Mouse (Mus musculus): ENCODE data around the gene Gm49368.

Gm49368 gene

DNA sequence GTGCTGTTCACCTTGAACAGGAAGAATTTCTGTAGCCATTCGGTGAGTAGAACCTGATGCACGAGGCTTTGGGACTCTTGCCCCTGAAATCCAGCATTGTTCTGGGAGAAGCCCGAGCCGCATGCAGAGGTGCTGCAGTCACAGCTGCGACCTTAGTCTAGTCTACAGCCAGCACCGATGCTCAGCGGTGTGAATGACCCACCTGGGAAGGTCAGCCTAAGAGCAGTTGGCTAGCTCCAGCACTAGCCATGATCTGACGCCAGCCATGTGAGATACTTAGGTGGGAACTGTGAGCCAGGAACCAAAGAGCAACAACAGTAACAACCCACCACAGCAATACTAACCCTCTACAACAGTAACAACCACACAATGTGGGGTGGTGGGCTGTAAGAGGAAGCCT lies 4.6 kb upstream of the Gm49368 start:
- DNase-seq (ENCODE audit: low spot score), result no peak

GRCm38 (mm10) chr7:128058576-128058975 lies 3.9 kb upstream of the Gm49368 start:
- no peak for DNase-seq (ENCODE audit: low spot score)

DNA sequence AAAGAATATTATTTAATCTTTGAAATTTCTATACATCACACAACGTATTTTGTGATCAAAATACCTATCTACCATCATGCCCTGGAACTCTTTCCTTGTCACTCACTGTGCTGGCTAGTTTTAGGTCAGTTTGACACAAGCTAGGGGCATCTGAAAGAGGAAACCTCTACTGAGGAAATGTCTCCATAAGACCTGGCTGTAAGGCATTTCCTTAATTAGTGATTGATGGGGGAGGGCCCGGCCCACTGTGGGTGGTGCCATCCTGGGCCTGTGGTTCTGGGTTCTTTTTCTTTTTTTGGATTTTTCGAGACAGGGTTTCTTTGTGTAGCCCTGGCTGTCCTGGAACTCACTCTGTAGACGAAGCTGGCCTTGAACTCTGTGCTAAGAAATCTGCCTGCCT lies 3.4 kb upstream of the Gm49368 start:
- DNase-seq (ENCODE audit: low spot score), result no peak

GRCm38 (mm10) chr7:128063211-128063781 lies 813 bp downstream of the Gm49368 start:
- DNase-seq (ENCODE audit: low spot score), result no peak

GRCm38 (mm10) chr7:128065547-128065946 lies 3.1 kb downstream of the Gm49368 start:
- DNase-seq (ENCODE audit: low spot score), result no peak

DNA sequence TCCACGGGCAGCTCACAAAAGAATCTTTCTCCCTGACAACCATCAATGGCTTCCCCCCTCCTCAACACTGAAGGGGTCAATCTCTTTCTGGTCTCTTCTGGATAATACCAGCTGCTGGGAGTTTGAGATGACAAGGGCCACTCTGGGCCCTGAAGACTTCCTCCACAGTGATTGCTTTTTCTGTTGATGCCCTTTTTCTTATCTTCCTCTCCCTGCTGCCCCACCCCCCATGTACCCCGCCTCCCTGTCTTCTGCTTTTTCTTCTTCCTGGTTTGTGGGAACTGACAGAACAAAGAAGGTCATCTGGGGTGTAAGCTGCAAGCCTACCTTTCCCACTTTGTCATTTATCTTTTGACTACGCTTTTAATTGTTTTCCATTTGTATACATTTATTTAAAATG lies 5.4 kb downstream of the Gm49368 start:
- DNase-seq (ENCODE audit: low spot score), result no peak

DNA sequence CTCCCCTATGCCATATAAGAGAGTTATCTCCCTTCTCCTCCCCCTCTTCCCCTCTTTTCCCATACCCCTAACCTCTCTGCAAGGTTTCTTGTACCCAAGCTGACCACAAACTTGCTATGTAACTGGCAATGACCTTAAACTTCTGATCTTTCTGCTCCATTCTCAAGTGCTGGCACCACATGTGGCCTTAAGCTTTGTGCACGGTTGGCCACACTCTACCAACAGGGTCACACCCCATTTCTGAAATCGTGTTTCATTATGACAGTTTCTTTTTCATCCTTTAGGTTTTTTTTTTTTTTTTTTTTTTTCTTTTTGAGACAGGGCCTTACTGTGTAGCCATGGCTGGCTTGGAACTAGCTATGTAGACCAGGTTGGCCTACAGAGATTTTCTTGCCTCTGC lies 7.4 kb downstream of the Gm49368 start:
- DNase-seq (ENCODE audit: low spot score), result no peak

DNA sequence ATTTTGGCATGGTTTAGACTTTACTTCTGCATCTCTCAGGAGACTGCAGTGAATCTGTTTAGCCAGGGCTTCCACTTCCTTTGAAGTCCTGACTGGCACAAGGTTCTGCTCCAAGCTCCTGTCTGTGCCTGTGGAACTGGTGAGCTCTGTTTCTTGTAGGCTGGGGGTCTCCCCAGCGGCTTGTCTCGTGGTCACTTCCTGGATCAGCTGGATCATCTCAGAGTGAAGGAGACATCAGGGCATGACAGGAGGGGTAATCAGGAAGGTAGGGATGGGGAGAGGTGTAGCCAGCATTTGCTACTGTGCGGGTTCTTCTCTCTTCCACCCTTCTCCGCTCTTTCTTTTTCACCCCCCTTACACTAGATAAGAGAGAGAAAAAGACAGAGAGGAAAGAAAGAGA lies 9.3 kb downstream of the Gm49368 start:
- DNase-seq (ENCODE audit: low spot score), result no peak

DNA sequence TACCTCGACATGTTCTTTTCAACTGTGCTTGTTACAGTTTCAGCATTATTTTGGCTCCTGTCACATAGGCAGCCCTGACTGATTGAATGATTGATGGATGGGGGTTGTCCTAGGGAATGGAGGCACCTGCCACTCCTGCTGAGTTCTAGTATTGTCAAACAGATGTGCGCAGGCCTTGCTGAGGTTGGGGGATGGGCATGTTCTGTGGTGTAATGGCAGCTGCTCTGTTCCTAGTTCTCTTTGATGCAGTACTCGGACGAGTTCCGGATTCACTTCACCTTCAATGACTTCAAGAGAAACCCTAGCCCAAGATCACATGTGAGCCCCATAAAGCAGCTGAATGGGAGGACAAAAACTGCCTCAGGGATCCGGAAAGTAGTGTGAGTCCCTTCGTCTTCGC lies 17.5 kb downstream of the Gm49368 start:
- DNase-seq (ENCODE audit: low spot score), result no peak

DNA sequence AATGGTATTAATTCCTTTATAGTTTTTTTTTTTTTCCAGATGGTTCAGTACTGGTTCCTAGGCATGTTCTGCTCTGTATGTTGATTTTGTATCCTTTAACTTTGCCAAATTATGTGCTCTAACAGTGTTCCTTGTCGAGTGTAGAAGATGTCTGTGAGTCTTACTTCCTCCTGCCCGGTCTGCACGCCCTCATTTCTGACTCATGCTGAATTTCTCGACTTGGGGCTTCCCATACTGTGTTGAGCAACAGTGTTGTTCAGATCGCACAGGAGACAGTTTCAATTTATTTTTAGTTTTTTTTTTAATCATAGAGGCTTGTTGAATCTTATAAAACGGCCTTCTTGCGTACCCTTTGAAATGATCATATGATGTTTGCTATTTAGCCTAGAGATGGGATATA lies 26.7 kb downstream of the Gm49368 start:
- DNase-seq (ENCODE audit: low spot score), result peak; percentile 32

DNA sequence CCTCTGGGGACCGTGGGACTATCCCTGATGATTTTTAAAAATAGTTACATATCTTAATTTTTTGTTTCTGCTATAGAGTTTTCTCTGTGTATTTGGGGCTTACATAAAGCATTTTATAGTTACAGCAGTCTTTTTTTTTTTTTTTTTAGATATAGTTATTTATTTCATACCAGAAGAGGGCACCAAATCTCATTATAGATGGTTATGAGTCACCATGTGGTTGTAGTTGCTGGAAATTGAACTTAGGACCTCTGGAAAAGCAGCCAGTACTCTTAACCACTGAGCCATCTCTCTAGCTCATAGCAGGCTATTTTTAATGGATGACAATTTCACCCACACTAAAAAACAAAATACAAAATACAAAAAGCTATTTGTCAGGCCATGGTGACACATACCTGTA lies 35.7 kb downstream of the Gm49368 start:
- DNase-seq (ENCODE audit: low spot score), result no peak

- no peak for DNase-seq (ENCODE audit: low spot score)
Measured at GRCm38 (mm10) chr7:128100742-128101357, 38.4 kb downstream of the Gm49368 start.

GRCm38 (mm10) chr7:128105246-128105645 lies 42.8 kb downstream of the Gm49368 start:
- no peak for DNase-seq (ENCODE audit: low spot score)

DNA sequence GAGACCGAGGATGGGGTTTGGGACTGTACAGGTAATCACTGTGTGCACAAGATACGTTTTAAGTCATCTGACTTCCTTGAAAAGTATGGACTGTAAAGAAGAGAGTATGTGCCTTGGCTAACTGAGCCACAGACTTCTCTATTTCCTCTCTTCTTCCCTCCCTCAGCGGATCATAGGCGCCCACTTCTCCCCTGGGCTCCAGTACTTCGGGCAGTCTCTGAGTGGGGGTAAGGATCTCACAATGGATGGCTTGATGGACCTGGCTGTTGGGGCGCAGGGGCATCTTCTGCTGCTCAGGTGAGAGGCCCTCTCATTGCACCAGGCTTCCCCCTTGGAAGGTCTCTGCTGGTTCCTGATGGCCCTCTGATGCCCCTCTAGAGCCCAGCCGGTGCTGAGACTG lies 45.0 kb downstream of the Gm49368 start:
- no peak for DNase-seq (ENCODE audit: low spot score)

DNA sequence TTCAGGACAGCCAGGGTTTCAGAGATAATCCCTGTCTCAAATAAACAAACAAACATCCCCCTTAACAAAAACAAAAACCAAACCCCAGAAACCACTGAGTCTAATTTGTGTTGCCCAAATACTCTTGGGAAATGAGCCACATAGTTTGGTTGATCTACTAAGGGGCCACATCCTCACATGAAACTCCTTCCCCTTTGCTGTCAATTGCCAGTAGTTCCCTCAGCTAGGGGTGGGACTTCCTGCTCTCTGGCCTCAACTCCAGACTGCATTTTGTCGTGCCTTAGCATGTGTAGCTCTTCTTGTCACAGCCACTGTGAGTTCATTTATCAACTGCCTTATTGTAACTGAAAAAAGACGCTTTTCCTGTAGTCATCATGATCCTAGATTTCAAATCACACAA lies 47.8 kb downstream of the Gm49368 start:
- DNase-seq (ENCODE audit: low spot score), result no peak

- DNase-seq (ENCODE audit: low spot score), result no peak
Measured at GRCm38 (mm10) chr7:128112131-128112530, 49.6 kb downstream of the Gm49368 start.

DNA sequence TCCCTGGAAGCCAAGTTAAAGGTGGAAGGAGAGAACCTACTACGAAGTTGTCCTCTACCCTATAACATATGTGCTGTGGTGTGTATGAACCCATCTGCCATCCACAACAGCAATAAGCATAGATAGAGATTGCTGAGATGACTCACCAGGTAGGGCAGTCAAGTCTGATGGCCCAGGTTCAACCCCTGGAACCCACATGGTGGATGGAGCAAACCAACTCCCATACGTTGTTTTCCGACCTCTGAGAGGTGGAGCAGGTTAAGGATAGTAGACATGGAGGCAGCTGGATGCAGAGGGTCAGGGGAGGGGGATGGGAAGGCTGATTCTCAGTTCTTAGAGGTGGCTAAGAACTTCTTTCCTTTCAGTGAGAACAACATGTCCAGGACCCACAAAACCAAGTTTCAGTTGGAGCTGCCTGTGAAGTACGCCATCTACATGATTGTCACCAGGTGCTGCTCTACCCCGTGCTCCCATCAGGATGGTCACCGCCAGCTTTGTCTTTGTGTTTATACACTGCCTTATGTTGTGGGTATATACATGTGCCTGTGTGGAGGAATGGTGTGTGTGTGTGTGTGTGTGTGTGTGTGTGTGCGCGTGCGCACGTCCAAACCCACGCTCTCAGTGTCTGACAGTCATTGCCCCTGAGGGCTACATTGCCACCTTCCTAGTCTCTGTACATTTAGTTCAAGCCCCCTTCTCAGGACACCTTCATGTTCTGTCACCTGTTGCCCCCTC lies 52.1 kb downstream of the Gm49368 start:
- DNase-seq (ENCODE audit: low spot score), result no peak

GRCm38 (mm10) chr7:128115211-128115958 lies 52.9 kb downstream of the Gm49368 start:
- no peak for DNase-seq (ENCODE audit: low spot score)

GRCm38 (mm10) chr7:128116396-128116795 lies 53.9 kb downstream of the Gm49368 start:
- no peak for DNase-seq (ENCODE audit: low spot score)

DNA sequence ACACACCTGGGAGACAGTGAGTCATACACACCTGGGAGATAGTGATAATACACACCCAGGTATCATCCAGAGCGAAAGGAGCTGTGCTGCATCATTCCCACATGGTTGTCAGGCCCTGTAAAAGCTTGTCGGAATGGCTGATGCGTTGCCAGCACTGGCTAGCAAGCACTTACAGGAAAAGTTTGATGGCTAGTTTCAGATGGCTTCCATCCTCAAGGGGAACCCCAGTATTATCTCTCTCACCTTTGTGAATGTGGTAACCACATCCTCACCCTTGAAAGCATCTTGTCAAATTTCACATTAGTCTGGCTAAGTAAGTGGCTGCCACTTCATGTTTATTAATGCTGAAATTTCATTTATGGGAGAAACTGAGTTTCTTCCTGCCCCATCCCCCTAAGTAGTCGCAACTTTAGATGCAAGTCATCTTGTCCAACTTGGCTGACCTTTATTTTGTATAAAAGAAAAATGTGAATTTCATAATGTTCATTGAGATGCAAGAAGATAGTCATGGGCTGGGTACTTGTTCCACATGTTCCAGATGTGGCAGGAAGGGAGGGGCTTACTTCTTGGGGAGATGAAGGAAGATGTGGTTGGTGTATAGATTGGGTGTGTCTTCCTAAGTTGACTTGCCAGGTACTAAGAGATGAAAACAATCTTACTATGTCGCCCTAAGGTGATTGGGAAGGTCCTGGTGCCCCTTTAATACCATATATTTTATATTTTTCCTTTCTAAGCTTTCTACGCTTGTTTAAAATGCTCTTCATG lies 57.4 kb downstream of the Gm49368 start:
- DNase-seq (ENCODE audit: low spot score), result no peak

- DNase-seq (ENCODE audit: low spot score), result no peak
Measured at GRCm38 (mm10) chr7:128128741-128129720, 66.5 kb downstream of the Gm49368 start, which contains the start of gene Itgax. Itgax (plus strand) TSS chr7:128129547.
